Mouse (Mus musculus): ENCODE results near the gene Tbc1d10a. TPM values are rescaled to one million over a fixed set of nuclear protein-coding genes. Genes with fewer than 3 reads are reported as not detected.

The Tbc1d10a gene
- 41.6 and 54.6 TPM in 2 replicates for polyA plus RNA-seq (2012; rRNA removed)

- DNase-seq (ENCODE audit: low read depth) = peak; percentile 99
- TF ChIP-seq CTCF (IDR thresholded peaks at IDR 0.05; ENCODE audit: borderline replicate concordance, extremely low read depth, insufficient read depth, insufficient read length) (no peak), POLR2A (IDR thresholded peaks at IDR 0.05; ENCODE audit: borderline replicate concordance, extremely low read depth, insufficient read depth, insufficient read length, poor library complexity, severe bottlenecking) (peak; percentile 96)
Measured at GRCm38 (mm10) chr11:4186486-4187317, at the start of gene Tbc1d10a. TSS of gene Tbc1d10a (plus strand) at chr11:4186789.

- TF ChIP-seq CTCF (IDR thresholded peaks at IDR 0.05; ENCODE audit: borderline replicate concordance, extremely low read depth, insufficient read depth, insufficient read length) = no peak
- DNase-seq (ENCODE audit: low read depth) = no peak
Measured at GRCm38 (mm10) chr11:4138964-4139363, 47.6 kb upstream of the Tbc1d10a start.

- TF ChIP-seq POLR2A (IDR thresholded peaks at IDR 0.05; ENCODE audit: borderline replicate concordance, extremely low read depth, insufficient read depth, insufficient read length, poor library complexity, severe bottlenecking) (no peak), CTCF (IDR thresholded peaks at IDR 0.05; ENCODE audit: borderline replicate concordance, extremely low read depth, insufficient read depth, insufficient read length) (no peak)
- DNase-seq (ENCODE audit: low read depth) = no peak
Measured at GRCm38 (mm10) chr11:4141505-4141904, 45.1 kb upstream of the Tbc1d10a start.

GRCm38 (mm10) chr11:4142352-4142751 lies 44.2 kb upstream of the Tbc1d10a start:
- no peak for DNase-seq (ENCODE audit: low read depth)
- TF ChIP-seq CTCF (IDR thresholded peaks at IDR 0.05; ENCODE audit: borderline replicate concordance, extremely low read depth, insufficient read depth, insufficient read length) (no peak), POLR2A (IDR thresholded peaks at IDR 0.05; ENCODE audit: borderline replicate concordance, extremely low read depth, insufficient read depth, insufficient read length, poor library complexity, severe bottlenecking) (no peak)

GRCm38 (mm10) chr11:4143281-4144062 lies 43.1 kb upstream of the Tbc1d10a start:
- DNase-seq (ENCODE audit: low read depth) = peak; percentile 12

GRCm38 (mm10) chr11:4146381-4146780 lies 40.2 kb upstream of the Tbc1d10a start:
- TF ChIP-seq POLR2A (IDR thresholded peaks at IDR 0.05; ENCODE audit: borderline replicate concordance, extremely low read depth, insufficient read depth, insufficient read length, poor library complexity, severe bottlenecking) (no peak), CTCF (IDR thresholded peaks at IDR 0.05; ENCODE audit: borderline replicate concordance, extremely low read depth, insufficient read depth, insufficient read length) (no peak)
- peak; percentile 16 for DNase-seq (ENCODE audit: low read depth)

More at GRCm38 (mm10) chr11:4143281-4144062, 43.1 kb upstream of the Tbc1d10a start:
- no peak for TF ChIP-seq POLR2A (IDR thresholded peaks at IDR 0.05; ENCODE audit: borderline replicate concordance, extremely low read depth, insufficient read depth, insufficient read length, poor library complexity, severe bottlenecking)
- TF ChIP-seq CTCF (IDR thresholded peaks at IDR 0.05; ENCODE audit: borderline replicate concordance, extremely low read depth, insufficient read depth, insufficient read length) = no peak

- no peak for DNase-seq (ENCODE audit: low read depth)
- TF ChIP-seq CTCF (IDR thresholded peaks at IDR 0.05; ENCODE audit: borderline replicate concordance, extremely low read depth, insufficient read depth, insufficient read length) (no peak), POLR2A (IDR thresholded peaks at IDR 0.05; ENCODE audit: borderline replicate concordance, extremely low read depth, insufficient read depth, insufficient read length, poor library complexity, severe bottlenecking) (no peak)
Measured at GRCm38 (mm10) chr11:4147098-4147497, 39.5 kb upstream of the Tbc1d10a start.

- no peak for DNase-seq (ENCODE audit: low read depth)
- TF ChIP-seq POLR2A (IDR thresholded peaks at IDR 0.05; ENCODE audit: borderline replicate concordance, extremely low read depth, insufficient read depth, insufficient read length, poor library complexity, severe bottlenecking) (no peak), CTCF (IDR thresholded peaks at IDR 0.05; ENCODE audit: borderline replicate concordance, extremely low read depth, insufficient read depth, insufficient read length) (no peak)
Measured at GRCm38 (mm10) chr11:4148120-4148519, 38.5 kb upstream of the Tbc1d10a start.

- TF ChIP-seq CTCF (IDR thresholded peaks at IDR 0.05; ENCODE audit: borderline replicate concordance, extremely low read depth, insufficient read depth, insufficient read length) = no peak
- no peak for TF ChIP-seq POLR2A (IDR thresholded peaks at IDR 0.05; ENCODE audit: borderline replicate concordance, extremely low read depth, insufficient read depth, insufficient read length, poor library complexity, severe bottlenecking)
- DNase-seq (ENCODE audit: low read depth) = no peak
Measured at GRCm38 (mm10) chr11:4148536-4149156, 37.9 kb upstream of the Tbc1d10a start.

- DNase-seq (ENCODE audit: low read depth) = no peak
- TF ChIP-seq POLR2A (IDR thresholded peaks at IDR 0.05; ENCODE audit: borderline replicate concordance, extremely low read depth, insufficient read depth, insufficient read length, poor library complexity, severe bottlenecking) (no peak), CTCF (IDR thresholded peaks at IDR 0.05; ENCODE audit: borderline replicate concordance, extremely low read depth, insufficient read depth, insufficient read length) (no peak)
Measured at GRCm38 (mm10) chr11:4149886-4150285, 36.7 kb upstream of the Tbc1d10a start.

- no peak for TF ChIP-seq POLR2A (IDR thresholded peaks at IDR 0.05; ENCODE audit: borderline replicate concordance, extremely low read depth, insufficient read depth, insufficient read length, poor library complexity, severe bottlenecking)
- DNase-seq (ENCODE audit: low read depth) = no peak
Measured at GRCm38 (mm10) chr11:4153694-4154093, 32.9 kb upstream of the Tbc1d10a start.

All from brain, embryonic 14.5 days (tissue).